Mouse (Mus musculus) layer of hippocampus, postnatal 36 days (tissue): ENCODE measurements around the gene Kcnip1. TPM values are rescaled to one million over a fixed set of nuclear protein-coding genes. Genes with fewer than 3 reads are reported as not detected.

Source experiments
- DNase-seq, 2 experiments: peaks; one replicate each; pipeline ENCODE4 v3.0.0; 2022
- total RNA-seq, 2 experiments: library from RNA; stranded (reverse); gene quantifications; 2 replicates each; pipeline ENCODE4 v1.2.3; 2021

Gene Kcnip1
- total RNA-seq, 2 experiments from 2014 or later = 20.6 to 21.0 TPM

DNA sequence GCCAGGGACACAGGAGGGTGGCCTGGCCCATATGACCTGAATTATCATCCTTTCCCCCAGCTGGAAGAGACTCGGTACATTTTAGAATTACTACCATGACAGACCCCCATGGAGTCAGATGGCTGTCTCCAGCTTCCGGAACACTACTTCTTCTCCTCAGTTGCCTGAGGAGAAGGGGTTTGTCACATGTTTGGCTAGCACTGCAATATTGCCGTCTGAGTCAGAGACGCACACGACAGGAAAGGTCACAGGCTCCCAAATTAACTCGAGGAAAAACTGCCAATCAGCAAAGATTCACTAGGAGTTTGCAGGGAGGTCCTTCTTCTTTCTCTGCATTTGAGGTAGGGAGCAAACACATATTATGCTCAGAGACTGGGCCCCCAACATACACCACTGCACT, 168.2 kb downstream of the Kcnip1 start:
- no peak for DNase-seq

DNA sequence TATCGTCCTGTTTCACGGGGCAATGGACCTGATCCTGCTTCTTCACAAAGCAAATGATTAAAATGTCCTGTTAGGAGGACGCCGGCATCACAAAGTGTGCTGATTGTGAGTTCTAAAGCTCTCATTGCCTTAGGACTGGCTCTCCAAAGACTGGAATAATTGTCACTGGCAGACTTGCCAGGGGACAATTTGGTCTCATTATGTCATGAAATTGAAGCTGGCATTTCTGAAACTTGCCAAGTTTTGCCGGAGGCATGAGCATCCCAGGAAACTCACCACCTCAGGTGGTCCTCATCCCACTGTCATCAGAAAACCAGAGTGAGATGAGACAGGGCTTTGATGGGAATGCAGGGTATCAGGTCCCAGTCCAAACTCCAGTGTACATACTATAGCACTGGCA, 171.6 kb downstream of the Kcnip1 start:
- DNase-seq = no peak

DNA sequence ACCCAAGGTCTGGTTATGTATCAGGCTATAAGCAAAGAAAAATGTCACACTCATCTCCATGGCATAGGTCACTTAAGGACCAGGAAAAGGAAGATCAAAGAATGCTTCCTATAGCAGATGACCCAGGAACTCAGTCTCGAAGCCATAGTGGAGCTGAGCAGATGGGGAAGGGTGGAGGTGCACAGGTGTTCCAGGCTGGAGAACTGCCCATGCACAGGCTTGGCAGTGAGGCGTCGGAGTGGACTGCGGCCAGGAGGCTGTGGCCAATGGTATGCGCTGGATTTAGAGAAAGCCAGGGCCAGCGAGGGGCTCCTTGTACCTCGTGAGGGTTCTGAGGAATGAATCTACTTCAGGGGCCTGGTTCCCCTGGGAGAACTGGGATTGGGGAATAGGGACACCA, 172.1 kb downstream of the Kcnip1 start:
- DNase-seq = no peak

DNA sequence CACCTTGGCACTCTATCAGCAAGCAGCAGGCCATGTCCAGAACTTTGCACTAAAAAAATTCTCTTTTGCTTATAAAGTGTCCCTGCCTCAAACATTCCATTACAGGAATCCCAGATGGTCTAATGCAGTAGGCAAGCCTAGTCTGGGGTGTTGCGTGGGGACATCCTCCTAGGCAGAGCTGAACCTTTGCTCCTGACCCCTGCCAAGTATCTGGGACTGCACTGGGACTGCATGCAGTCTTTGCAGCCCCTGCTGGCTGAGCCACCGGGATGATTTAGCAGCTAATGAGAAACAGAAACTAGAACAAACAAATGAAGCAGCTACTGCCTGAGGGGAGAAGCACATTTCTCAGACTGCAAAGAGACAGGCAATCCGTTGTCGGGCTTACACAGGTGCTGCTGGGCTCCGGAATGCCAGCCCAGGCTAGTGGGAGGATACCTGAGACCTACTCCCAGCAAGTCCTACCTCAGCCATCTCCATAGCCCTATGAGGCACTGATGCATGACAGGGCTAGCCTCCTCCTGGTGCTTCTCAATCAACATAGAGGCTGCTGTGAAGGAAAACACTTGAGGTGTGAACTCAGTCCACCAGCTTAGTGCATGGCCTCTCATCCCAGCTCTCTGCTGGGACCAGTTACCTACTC, 174.0 kb downstream of the Kcnip1 start:
- no peak for DNase-seq

DNA sequence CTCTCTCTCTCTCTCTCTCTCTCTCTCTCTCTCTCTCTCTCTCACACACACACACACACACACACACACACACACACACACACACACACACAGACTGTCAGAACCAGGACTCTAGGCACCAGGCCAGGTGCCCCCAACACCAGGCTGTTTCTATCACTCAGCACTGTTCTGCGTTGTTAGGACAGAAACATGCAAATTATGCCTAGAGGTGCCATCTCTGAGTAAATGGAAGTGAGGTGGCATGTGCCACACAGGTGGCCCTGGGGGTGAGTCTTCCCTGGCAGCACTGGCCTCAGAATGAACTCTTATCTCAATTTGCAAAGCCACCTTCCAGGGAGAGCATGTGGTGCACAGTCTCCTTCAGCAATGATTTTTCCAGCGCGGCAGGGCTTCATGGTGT, 176.9 kb downstream of the Kcnip1 start:
- DNase-seq = no peak

DNA sequence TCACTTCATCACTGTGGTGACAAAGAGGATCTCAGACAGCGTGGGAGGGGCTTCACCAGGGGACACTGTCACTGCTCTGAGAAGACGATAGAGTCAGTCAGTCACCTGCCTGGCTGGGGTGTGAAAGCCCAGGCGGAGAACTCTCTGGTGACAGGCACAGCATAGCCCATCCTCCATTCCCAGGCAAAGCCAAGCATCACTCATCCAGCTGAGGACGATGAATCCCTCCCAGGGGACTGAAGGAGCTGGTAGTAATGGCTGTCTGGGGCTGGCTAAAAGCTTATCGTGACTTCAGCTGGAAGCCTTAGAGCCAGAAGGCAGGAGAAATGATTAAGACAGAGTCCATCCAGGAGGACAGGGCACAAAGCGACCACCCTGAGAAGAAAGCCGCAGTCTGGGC, 182.8 kb downstream of the Kcnip1 start:
- no peak for DNase-seq

DNA sequence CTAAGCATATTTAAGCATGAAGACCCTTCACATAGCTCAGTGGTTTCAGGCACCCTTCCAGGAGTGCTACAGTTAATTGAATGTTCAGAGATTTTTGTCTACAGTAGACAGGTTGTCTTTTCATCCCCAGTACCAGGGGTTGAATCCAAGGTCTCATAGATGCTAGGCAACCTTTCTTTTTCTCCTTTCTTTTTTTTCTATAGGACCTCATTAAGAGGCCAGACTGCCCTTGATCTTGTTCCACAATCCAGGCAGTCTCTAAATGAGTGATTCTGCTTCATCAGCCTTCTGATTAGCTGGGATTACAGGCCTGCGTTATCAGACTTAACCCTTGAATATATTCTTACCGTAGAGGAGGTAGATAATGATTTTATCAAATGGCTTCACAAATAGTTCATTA, 189.9 kb downstream of the Kcnip1 start:
- DNase-seq = no peak

DNA sequence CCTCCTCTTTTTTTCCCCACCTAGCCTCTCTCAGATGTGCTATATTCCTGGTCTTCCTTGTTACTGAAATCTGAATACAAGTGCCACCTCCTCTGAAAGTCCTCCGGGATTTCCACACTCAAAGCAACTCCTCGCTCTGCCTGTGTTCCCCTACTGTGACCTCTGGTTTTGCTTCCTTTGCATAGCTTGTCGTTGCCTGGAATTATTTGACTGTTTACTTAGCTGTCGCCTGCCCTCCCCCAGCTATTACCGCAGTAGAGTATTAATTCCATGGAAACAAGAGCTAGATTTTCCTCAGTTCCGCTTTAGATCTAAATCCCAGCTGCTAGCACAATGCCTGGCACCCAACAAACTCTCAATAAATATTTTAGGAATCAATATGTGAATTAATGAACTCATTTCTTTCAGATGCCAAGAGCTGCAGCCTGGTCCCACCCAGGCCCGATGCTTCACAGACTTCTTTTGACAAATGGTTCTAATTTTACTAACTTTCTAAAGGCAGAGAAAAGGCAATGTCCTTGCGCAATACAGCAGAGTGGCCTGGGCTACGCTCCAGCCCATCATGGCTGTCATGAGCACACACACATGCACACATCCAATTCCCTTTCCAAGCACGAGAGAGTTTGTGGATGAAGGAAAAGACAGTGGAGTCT, 192.4 kb downstream of the Kcnip1 start:
- DNase-seq = peak; percentile 35 to 43

DNA sequence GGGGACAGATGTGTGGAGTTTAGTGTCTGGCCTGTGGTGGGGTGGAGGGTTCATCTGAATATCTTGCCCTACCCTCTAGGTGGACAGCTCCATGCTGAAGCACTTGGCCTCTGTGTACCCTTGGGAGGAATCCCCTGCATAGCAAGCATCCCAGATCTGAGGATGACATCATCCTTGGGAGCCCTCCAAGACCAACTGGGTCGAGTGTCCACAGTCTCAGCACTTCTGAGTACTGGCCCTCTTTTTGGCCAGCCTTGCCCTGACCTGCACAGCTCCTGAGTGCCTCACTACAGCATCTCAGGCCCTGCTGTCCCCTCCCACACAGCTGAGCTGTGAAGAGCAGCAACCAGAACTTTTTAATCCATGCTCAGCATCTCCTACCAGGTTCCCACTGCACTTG, 193.0 kb downstream of the Kcnip1 start:
- no peak for DNase-seq

DNA sequence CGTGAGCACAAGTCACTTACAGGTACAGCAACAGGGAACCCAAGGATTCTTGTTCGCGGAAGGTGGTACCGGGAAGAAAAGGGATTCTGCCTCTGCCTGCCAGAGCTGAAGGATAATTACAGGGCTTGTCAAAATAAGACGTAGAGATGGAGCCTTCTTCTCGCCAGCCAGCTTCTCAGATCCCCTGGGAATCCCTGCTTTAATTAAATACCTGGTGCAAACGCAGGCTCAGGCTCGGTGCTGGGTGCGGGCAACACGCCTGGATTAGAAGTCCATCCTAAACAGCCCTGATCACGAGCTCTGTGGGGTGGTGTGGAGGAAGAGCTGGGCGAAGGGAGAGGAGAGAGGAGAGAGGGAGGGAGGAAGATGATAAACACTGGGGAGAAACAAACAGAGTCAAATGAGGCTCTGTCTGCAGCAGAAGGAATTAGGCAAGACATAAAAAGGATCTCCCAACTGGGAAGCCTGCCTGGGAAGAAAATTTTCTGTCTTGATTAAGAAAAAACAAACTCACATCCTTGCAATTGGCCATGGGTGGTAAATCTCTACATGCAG, 194.8 kb downstream of the Kcnip1 start:
- no peak for DNase-seq

DNA sequence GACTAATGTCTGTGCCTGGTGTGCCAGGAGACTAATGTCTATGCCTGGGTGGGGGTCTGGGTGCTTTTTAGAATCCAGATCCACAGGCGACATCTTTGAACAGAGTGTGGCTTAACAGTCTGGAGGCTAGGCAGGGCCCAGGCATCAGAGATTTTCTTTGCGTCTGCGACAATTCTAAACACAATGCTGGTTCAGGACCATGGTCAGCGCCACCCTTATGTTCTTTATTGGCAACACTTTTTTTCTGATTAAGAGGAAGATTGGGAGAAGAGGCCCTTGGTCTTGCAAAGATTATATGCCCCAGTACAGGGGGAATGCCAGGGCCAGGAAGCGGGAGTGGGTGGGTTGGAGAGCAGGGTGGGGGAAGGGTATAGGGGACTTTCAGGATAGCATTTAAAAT, 205.6 kb downstream of the Kcnip1 start:
- DNase-seq = no peak

DNA sequence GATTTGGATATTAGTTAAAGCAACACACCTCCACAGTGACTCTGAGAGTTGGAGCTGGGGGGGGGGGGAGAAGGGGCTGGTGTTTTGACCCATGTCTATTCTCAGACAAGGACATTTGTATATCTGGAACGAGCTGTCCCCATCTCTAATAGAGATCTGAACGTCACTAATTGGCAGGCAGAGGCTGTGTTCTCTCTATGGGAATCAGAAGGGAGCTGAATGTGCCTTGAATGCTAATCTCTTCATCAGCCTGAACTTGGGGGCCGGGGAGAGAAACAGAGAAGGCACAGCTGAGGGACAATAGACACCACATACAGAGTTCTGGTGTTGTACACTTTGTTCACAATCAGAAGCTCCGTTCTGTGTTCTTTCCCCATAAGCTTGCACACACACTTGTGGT, 206.4 kb downstream of the Kcnip1 start:
- no peak for DNase-seq

DNA sequence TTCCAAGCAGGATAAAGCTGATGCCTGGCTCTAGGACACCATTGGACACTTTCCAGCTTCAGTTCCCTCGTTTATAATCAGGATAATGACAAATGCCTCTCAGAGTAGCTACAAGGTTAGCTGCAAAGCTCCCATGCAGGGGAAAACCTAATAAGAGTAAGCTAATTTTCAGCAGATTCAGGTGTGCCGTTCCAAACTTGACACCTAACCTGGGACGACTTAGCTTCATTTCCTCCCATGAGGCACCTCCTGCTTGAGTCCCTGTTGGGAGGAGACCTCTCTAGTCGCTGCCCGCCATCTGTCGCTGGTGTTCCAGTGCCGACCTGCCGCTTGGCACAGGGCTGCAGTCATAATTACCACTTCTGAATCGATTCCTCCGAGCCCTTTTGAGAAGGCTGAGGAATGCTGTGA, 211.4 kb downstream of the Kcnip1 start:
- peak in 1 of 2 experiments; percentile 20 for DNase-seq

DNA sequence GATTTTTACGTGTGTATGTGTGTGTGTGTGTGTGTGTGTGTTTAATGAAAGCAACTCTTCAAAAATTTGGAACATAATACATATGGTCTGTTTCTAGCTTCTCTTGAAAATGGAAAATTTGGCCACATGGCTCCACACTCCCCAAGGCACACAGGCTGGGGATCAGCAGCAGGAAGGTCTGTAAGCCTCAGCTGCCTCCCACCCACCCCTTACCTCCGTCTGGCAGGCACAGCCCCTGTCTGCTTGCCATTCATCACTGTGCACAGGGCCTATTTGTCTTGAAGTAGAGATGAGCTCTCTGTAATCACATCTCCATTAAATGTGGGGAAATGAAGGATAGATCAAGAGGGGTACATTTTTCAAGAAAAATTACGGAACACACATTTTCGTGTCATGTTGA, 212.7 kb downstream of the Kcnip1 start:
- no peak for DNase-seq

DNA sequence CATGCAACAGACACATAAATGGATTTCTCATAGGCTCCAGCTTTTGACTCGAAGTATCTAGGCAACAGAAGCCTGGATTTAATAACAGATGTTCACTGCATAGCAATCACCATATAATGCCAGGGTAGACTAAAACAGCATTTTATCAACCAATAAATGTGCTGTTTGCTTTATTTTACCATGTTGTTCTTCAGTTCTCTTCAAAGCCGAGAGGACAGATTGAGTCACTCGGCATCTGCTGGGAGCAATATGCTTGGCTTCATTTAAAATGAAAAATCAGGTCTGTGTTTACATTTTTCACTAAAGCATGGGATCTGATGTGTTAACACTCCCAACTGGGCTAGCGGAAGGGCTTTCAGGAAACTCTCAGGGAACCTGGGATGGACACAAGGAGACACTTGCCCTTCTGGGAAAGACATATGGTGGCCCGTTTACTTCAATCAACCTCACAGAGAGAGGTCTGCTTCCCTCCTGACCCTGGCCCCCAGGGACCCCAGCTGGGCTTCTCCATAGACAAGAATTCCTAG, 220.3 kb downstream of the Kcnip1 start:
- peak; percentile 37 to 43 for DNase-seq

DNA sequence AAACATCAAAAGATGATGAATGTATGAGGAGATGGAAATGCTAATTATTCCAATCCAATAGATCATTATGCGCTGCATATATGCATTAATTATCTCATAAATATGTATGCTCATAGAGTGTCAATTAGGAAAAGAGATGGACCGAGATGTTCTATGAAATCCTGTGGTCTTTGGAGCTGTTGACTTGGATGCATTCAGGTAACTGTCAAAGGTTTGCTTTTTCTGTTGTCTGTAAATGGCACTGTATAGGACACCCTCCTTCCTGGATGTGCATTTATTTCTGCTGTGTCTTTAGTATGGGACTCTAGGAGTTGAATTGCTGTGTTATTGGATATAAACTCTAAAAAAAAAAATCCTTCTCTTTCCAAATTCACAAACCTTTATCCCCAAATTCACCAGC, 220.9 kb downstream of the Kcnip1 start:
- DNase-seq = no peak

DNA sequence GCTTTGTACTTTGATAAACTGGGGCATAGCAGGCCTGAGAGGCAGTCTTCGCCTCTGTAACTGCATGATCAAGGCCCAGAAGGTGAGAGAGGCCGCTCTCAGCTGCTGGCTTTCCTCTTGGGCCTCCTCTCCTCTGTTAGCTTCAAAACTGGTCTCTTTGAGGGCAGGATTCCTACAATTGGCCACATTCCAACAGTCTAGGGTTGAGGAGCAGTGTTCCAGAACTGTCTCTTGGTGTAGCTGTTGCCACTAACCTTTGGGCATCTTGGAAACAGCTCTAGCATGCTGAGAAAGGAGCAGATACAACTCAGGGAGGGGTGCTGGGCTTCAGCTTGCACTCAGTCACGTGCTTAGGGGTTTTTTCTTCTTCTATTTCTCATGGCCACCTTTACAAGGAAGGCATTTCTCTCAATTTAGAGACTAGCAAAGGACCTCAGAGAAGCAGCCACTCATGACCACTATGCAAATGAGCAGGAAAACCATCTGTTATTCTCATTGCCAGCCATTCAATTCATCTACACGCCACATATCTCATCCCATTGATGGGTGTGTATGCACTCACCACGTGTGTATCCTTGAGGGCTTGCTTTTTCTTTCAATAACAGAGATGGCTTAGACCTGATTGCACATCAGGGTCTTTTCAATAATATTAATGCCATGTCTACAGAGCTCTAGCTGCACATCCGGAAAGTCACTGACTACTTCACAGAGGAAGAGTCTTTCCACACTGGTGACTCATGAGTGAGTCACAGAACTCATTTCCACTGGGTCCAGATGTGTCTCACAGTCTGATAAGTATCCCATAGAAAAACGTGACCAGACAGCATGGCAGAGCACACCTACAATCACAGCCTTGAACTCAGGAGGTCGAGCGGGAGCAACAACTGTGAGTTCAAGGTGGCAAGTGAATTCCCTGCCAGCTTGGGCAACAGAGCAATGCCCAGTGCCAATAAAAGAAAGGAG, 225.7 kb downstream of the Kcnip1 start:
- no peak for DNase-seq

DNA sequence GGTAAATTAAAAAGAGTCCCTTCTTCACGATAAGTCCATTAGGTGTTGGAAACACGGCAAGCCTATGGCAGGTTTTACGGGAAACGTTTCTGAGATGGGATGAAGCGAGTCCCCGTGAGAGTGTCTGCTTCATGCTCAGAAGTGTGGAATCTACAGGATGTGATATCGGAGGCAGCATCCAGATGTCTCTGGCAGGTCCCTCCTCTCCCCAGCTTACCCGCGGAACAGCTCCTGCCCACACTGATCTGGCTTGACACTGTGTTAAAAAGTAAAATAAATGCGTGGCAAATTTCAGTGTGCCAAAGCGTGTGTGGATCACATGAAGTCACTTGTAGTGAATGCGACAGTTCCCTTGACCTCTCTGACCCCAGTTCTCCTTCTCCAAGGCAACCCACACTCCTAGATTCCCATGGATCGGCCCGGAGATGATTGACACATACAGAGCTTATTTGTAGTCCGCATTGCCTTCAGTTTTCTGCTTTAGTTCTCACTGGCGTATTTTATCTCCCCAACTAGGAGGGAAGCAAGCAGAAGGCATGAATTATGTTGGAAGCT, 231.7 kb downstream of the Kcnip1 start:
- no peak for DNase-seq

DNA sequence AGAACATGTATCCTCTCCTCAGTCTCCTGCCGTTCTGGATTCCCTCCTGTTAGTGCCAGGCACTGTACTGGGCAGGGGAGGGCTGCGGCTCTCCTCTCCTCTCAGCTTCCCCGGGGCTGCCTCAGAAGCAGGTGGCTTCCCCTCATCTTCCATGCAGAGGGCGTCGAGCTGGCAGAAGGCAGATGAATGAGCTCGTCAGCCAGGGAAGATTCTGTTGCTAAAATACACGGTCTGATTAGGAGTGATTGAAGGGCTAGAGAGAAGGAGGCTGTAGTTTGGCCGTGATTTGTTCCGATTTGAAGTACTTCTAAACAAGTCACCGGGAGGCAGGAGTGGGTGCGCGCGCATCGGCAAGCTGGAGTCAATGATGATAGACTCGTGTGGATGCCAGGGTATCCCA, 236.3 kb downstream of the Kcnip1 start:
- peak; percentile 52 to 55 for DNase-seq

DNA sequence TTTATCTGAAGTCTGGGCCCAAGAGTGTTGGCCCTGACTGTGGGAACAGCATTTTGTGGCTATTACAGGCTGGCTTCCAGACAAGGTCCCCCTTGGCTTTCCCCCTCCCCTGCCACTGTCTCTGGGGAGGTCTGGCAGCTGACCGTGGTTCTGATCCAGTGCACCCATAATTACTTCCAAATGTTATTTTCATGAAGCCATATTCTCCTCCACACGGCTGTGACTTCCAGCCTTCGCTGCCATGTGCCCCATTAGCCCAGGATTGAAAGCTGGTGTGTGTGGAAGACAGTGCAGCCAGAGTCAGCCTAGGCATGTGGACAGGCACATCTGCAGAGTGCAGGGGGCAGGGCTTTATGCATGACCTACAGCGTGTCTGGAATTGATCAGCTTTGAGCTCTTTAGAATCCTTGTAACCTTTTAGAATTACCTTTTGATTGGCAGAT, 240.5 kb downstream of the Kcnip1 start:
- DNase-seq = no peak

DNA sequence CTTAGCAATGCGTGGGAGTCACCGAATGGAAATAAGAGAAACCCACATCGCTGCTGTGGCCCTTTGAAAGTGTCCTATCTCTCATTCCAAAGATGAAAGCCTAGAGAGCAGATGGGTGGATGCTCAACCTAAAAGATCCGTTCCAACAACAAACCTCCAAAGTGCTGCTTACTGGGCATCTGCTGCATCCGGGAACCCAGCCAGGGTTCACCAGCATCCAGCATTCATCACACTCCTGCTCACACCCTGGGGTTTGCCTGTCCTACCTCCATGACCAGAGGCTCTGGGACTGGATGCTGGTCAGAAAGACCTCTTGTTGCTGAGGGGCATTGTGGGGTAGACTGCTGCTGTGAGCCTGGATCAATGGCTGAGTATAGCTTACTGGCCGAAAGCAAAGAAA, 241.4 kb downstream of the Kcnip1 start:
- no peak for DNase-seq

DNA sequence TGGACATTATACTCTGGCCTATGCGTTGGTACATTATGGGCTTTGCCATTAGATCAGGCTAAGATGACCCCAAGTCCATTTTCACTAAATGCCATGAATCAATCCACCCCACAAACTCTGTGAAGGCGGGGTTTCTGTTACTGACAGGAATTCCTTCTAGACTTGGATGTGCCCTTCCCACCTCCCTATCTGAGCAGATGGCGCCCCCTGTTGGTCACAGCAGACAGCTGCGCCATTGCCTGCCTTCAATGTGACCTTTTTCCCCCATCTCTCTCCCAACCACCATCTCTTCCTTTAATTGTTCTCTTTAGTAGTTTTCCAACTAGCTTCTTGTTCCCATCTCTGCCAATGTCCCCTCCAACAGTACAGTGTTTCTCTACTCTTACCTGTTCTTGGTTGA, 243.0 kb downstream of the Kcnip1 start:
- DNase-seq = no peak
